Mouse (Mus musculus) MEL (cell line): ENCODE data around the gene Atp5l. TPM values are rescaled to one million over a fixed set of nuclear protein-coding genes. Genes with fewer than 3 reads are reported as not detected.

Experiments used
- DNase-seq: peaks from one replicate; pipeline ENCODE4 v3.0.0; 2011; ENCODE audit warnings: low read depth, low spot score
- H3K27ac ChIP-seq: 2 replicates; pipeline ENCODE4 v1.5.1; 2012; ENCODE audit warnings: low read depth, mild to moderate bottlenecking, control low read depth, low read length, moderate library complexity; ENCODE audit not compliant: control insufficient read depth
- H3K27me3 ChIP-seq, 2 experiments: fragments of 150-350 bp in 1 of 2; sonication (generic) in 1 of 2; 2 replicates each; pipeline ENCODE4 v1.6.1; 2012; ENCODE audit warnings: low read length in 2 of 2, mild to moderate bottlenecking in 2 of 2, improper control_type of control experiment in 1 of 2, moderate library complexity in 1 of 2; ENCODE audit not compliant: insufficient read depth in 2 of 2, control insufficient read depth in 1 of 2
- H3K36me3 ChIP-seq, 2 experiments: 2 replicates each; pipeline ENCODE4 v1.6.1; 2012 to 2014; ENCODE audit warnings: low read length in 2 of 2, improper control_type of control experiment in 1 of 2, inconsistent platforms in 1 of 2, mild to moderate bottlenecking in 1 of 2; ENCODE audit not compliant: insufficient read depth in 2 of 2, control insufficient read depth in 1 of 2
- H3K4me1 ChIP-seq, 2 experiments: fragments of 150-350 bp in 1 of 2; sonication (generic) in 1 of 2; 2 replicates each; pipeline ENCODE4 v1.6.1; 2012; ENCODE audit warnings: low read length in 2 of 2, improper control_type of control experiment in 1 of 2, mild to moderate bottlenecking in 1 of 2; ENCODE audit not compliant: insufficient read depth in 2 of 2, control insufficient read depth in 1 of 2
- H3K4me3 ChIP-seq, 2 experiments: fragments of 150-350 bp in 1 of 2; sonication (generic) in 1 of 2; 2 replicates each; pipeline ENCODE4 v1.5.1; 2012; ENCODE audit warnings: low read depth in 2 of 2, low read length in 2 of 2, mild to moderate bottlenecking in 2 of 2, moderate library complexity in 2 of 2, control low read depth in 1 of 2, improper control_type of control experiment in 1 of 2; ENCODE audit not compliant: control insufficient read depth in 1 of 2, insufficient read depth in 1 of 2
- H3K79me2 ChIP-seq: 2 replicates; pipeline ENCODE4 v1.6.1; 2012; ENCODE audit warnings: mild to moderate bottlenecking, low read length, moderate library complexity; ENCODE audit not compliant: control insufficient read depth, poor library complexity, insufficient read depth
- H3K9ac ChIP-seq: 2 replicates; pipeline ENCODE4 v1.6.1; 2012; ENCODE audit warnings: low read depth, mild to moderate bottlenecking, control low read depth, low read length, moderate library complexity; ENCODE audit not compliant: control insufficient read depth, poor library complexity, severe bottlenecking
- H3K9me3 ChIP-seq: fragments of 150-350 bp; sonication (generic); replicated peaks from 2 replicates; pipeline ENCODE4 v1.6.1; 2012; ENCODE audit warnings: mild to moderate bottlenecking, low read length, improper control_type of control experiment, moderate library complexity; ENCODE audit not compliant: insufficient read depth
- BHLHE40 ChIP-seq: IDR thresholded peaks from 2 replicates; pipeline ENCODE4 v1.6.1; 2012; ENCODE audit warnings: low read depth, mild to moderate bottlenecking, inconsistent platforms, low read length, improper control_type of control experiment, borderline replicate concordance
- CHD1 ChIP-seq: IDR thresholded peaks from 2 replicates; pipeline ENCODE4 v1.6.1; 2012; ENCODE audit warnings: low read depth, mild to moderate bottlenecking, inconsistent platforms, low read length, improper control_type of control experiment
- E2F4 ChIP-seq: IDR thresholded peaks from 2 replicates; pipeline ENCODE4 v1.6.1; 2011; ENCODE audit warnings: low read depth, low read length, improper control_type of control experiment, borderline replicate concordance
- ELF1 ChIP-seq: IDR thresholded peaks from 2 replicates; pipeline ENCODE4 v1.6.1; 2014; ENCODE audit warnings: low read depth, mild to moderate bottlenecking, inconsistent platforms, low read length, improper control_type of control experiment, moderate library complexity
- EP300 ChIP-seq, 2 experiments: IDR thresholded peaks; 2 replicates each; pipeline ENCODE4 v1.6.1; 2011; ENCODE audit warnings: improper control_type of control experiment in 2 of 2, low read length in 2 of 2, low read depth in 1 of 2, mild to moderate bottlenecking in 1 of 2
- ETS1 ChIP-seq: IDR thresholded peaks from 2 replicates; pipeline ENCODE4 v1.6.1; 2012; ENCODE audit warnings: low read depth, mild to moderate bottlenecking, inconsistent platforms, low read length, improper control_type of control experiment, moderate library complexity
- HCFC1 ChIP-seq: IDR thresholded peaks from 2 replicates; pipeline ENCODE4 v1.6.1; 2012; ENCODE audit warnings: low read depth, mild to moderate bottlenecking, inconsistent platforms, low read length, improper control_type of control experiment, moderate library complexity
- JUND ChIP-seq: IDR thresholded peaks from 2 replicates; pipeline ENCODE4 v1.6.1; 2011; ENCODE audit warnings: low read depth, mild to moderate bottlenecking, improper control_type of control experiment, low read length
- KAT2A ChIP-seq: conservative IDR thresholded peaks from 2 replicates; pipeline ENCODE4 v1.6.1; 2012; ENCODE audit warnings: low read depth, low read length, improper control_type of control experiment, inconsistent platforms
- MAFK ChIP-seq: IDR thresholded peaks from 2 replicates; pipeline ENCODE4 v1.6.1; 2011; ENCODE audit warnings: low read depth, mild to moderate bottlenecking, low read length, improper control_type of control experiment, borderline replicate concordance
- MAX ChIP-seq: IDR thresholded peaks from 2 replicates; pipeline ENCODE4 v1.6.1; 2011; ENCODE audit warnings: low read length, improper control_type of control experiment
- MEF2A ChIP-seq: IDR thresholded peaks from 2 replicates; pipeline ENCODE4 v1.6.1; 2014; ENCODE audit warnings: low read depth, mild to moderate bottlenecking, inconsistent platforms, low read length, improper control_type of control experiment; ENCODE audit not compliant: poor library complexity, insufficient replicate concordance, severe bottlenecking; ENCODE audit errors: extremely low read depth
- MXI1 ChIP-seq: IDR thresholded peaks from 2 replicates; pipeline ENCODE4 v1.6.1; 2011; ENCODE audit warnings: mild to moderate bottlenecking, low read depth, low read length, improper control_type of control experiment
- MYB ChIP-seq: IDR thresholded peaks from 2 replicates; pipeline ENCODE4 v1.6.1; 2011; ENCODE audit warnings: mild to moderate bottlenecking, low read depth, low read length, improper control_type of control experiment
- MYC ChIP-seq: IDR thresholded peaks from 2 replicates; pipeline ENCODE4 v1.6.1; 2011; ENCODE audit warnings: low read depth, mild to moderate bottlenecking, low read length, improper control_type of control experiment, moderate library complexity
- NELFE ChIP-seq: IDR thresholded peaks from 2 replicates; pipeline ENCODE4 v1.6.1; 2011; ENCODE audit warnings: low read depth, low read length, improper control_type of control experiment
- POLR2A ChIP-seq, 2 experiments: IDR thresholded peaks; 2 replicates each; pipeline ENCODE4 v1.6.1; 2011 to 2012; ENCODE audit warnings: low read length in 2 of 2, mild to moderate bottlenecking in 2 of 2, control low read depth in 1 of 2, improper control_type of control experiment in 1 of 2, low read depth in 1 of 2, moderate library complexity in 1 of 2; ENCODE audit not compliant: control insufficient read depth in 1 of 2, insufficient read depth in 1 of 2, poor library complexity in 1 of 2
- POLR2AphosphoS2 ChIP-seq: IDR thresholded peaks from 2 replicates; pipeline ENCODE4 v1.6.1; 2011; ENCODE audit warnings: low read length, improper control_type of control experiment
- RCOR1 ChIP-seq: IDR thresholded peaks from 2 replicates; pipeline ENCODE4 v1.6.1; 2012; ENCODE audit warnings: low read depth, mild to moderate bottlenecking, inconsistent platforms, low read length, improper control_type of control experiment
- SIN3A ChIP-seq: IDR thresholded peaks from 2 replicates; pipeline ENCODE4 v1.6.1; 2012; ENCODE audit warnings: low read length, improper control_type of control experiment, inconsistent platforms
- SMC3 ChIP-seq: IDR thresholded peaks from 2 replicates; pipeline ENCODE4 v1.6.1; 2011; ENCODE audit warnings: low read depth, low read length, improper control_type of control experiment
- TAL1 ChIP-seq: IDR thresholded peaks from 2 replicates; pipeline ENCODE4 v1.6.1; 2012; ENCODE audit warnings: mild to moderate bottlenecking, inconsistent platforms, low read length, moderate library complexity, mixed read lengths
- TBP ChIP-seq: IDR thresholded peaks from 2 replicates; pipeline ENCODE4 v1.8.0; 2011; ENCODE audit warnings: low read depth, low read length, improper control_type of control experiment
- TCF12 ChIP-seq: IDR thresholded peaks from 2 replicates; pipeline ENCODE4 v1.6.1; 2014; ENCODE audit warnings: low read depth, mild to moderate bottlenecking, inconsistent platforms, low read length, improper control_type of control experiment, moderate library complexity
- UBTF ChIP-seq: IDR thresholded peaks from 2 replicates; pipeline ENCODE4 v1.6.1; 2012; ENCODE audit warnings: low read depth, mild to moderate bottlenecking, inconsistent platforms, low read length, improper control_type of control experiment, moderate library complexity, borderline replicate concordance; ENCODE audit not compliant: insufficient read depth
- USF1 ChIP-seq: IDR thresholded peaks from 2 replicates; pipeline ENCODE4 v1.6.1; 2014; ENCODE audit warnings: low read depth, mild to moderate bottlenecking, inconsistent platforms, low read length, improper control_type of control experiment, moderate library complexity
- USF2 ChIP-seq, 2 experiments: IDR thresholded peaks; 2 replicates each; pipeline ENCODE4 v1.6.1; 2011 to 2012; ENCODE audit warnings: improper control_type of control experiment in 2 of 2, low read length in 2 of 2, borderline replicate concordance in 1 of 2, inconsistent platforms in 1 of 2, low read depth in 1 of 2, mild to moderate bottlenecking in 1 of 2; ENCODE audit not compliant: insufficient read depth in 1 of 2
- ZKSCAN1 ChIP-seq: IDR thresholded peaks from 2 replicates; pipeline ENCODE4 v1.6.1; 2012; ENCODE audit warnings: low read depth, mild to moderate bottlenecking, inconsistent platforms, low read length, improper control_type of control experiment, moderate library complexity
- ZMIZ1 ChIP-seq: IDR thresholded peaks from 2 replicates; pipeline ENCODE4 v1.6.1; 2012; ENCODE audit warnings: low read depth, mild to moderate bottlenecking, inconsistent platforms, low read length, improper control_type of control experiment, moderate library complexity
- ZNF384 ChIP-seq: IDR thresholded peaks from 2 replicates; pipeline ENCODE4 v1.6.1; 2012; ENCODE audit warnings: low read depth, mild to moderate bottlenecking, inconsistent platforms, low read length, improper control_type of control experiment
- polyA plus RNA-seq, 2 experiments: library from polyadenylated mRNA; stranded (reverse) in 1 of 2; unstranded in 1 of 2; fragments of >175 nt in 1 of 2; fragments of >200 nt in 1 of 2; gene quantifications; 2 replicates each; pipeline versions ENCODE4 v1.2.1 to v1.2.4; 2012; ENCODE audit warnings: low replicate concordance in 2 of 2, low read depth in 1 of 2; ENCODE audit not compliant: insufficient read length in 2 of 2, insufficient read depth in 1 of 2, missing spikeins in 1 of 2
- total RNA-seq: library from RNA; depleted of rRNA; stranded (reverse); fragments of 300-350 nt; gene quantifications from 2 replicates; pipeline ENCODE4 v1.2.3, GENCODE M21; 2012

The Atp5l gene
- total and polyA plus RNA-seq, 3 experiments: 320 to 719 TPM; not detected in 1

- H3K36me3 ChIP-seq: peaks cover 2 to 10% of the 10 kb centered on the region in 2 experiments; a peak in 3 of 4 replicates
- H3K4me3 ChIP-seq: peak overlapping the region; percentile 76 to 79
- peak; percentile 15; the same call in 1 of the 2 replicates for TF ChIP-seq MXI1
- TF ChIP-seq MYB: peak; percentile 59
- TF ChIP-seq SIN3A: no peak; the same call in 1 of the 2 replicates
- TF ChIP-seq HCFC1: peak; percentile 59; the same call in 1 of the 2 replicates
- TF ChIP-seq ZMIZ1: peak; percentile 94
- TF ChIP-seq CHD1: peak; percentile 83; the same call in 1 of the 2 replicates
- TF ChIP-seq ZNF384: no peak
- 0 out of 2 replicates have a peak, but pooled peaks have one; percentile 20 for TF ChIP-seq UBTF
- TF ChIP-seq TBP: peak; percentile 69; the same call in 1 of the 2 replicates
- no peak for TF ChIP-seq KAT2A
- TF ChIP-seq MAX: peak; percentile 71
- TF ChIP-seq MEF2A: no peak
- peak; percentile 51 to 97 for TF ChIP-seq POLR2A (IDR thresholded peaks at IDR 0.05; ENCODE audit: control insufficient read depth in 1 of 2, insufficient read depth in 1 of 2, low read depth in 1 of 2, low read length in 2 of 2, poor library complexity in 1 of 2)
- TF ChIP-seq E2F4: 0 out of 2 replicates have a peak, but pooled peaks have one; percentile 40
- TF ChIP-seq ETS1: peak; percentile 28; the same call in 1 of the 2 replicates
- peak; percentile 53; the same call in 1 of the 2 replicates for TF ChIP-seq MYC
- no peak for TF ChIP-seq USF1
- peak; percentile 44; the same call in 1 of the 2 replicates for TF ChIP-seq RCOR1
- no peak for TF ChIP-seq BHLHE40
- TF ChIP-seq SMC3: no peak
- TF ChIP-seq TCF12: 0 out of 2 replicates have a peak, but pooled peaks have one; percentile 42
- 0 out of 4 replicates have a peak, but pooled peaks of 1 of the 2 experiments have one; percentile 9 for TF ChIP-seq EP300 (IDR thresholded peaks at IDR 0.05; ENCODE audit: low read depth in 1 of 2, low read length in 2 of 2)
- no peak for TF ChIP-seq JUND
- no peak for TF ChIP-seq TAL1
- peak; percentile 91 for TF ChIP-seq NELFE
- TF ChIP-seq USF2 (IDR thresholded peaks at IDR 0.05; ENCODE audit: borderline replicate concordance in 1 of 2, insufficient read depth in 1 of 2, low read depth in 1 of 2, low read length in 2 of 2): no peak
- no peak for TF ChIP-seq ZKSCAN1
- TF ChIP-seq POLR2AphosphoS2: peak; percentile 79
- TF ChIP-seq ELF1: no peak
- no peak for TF ChIP-seq MAFK
- DNase-seq: peak; percentile 90
- H3K4me1 ChIP-seq: peaks cover 2 to 9% of the 10 kb centered on the region in 2 experiments; a peak in 2 of 4 replicates
- H3K9me3 ChIP-seq: no peaks in the 10 kb centered on the region
- peak overlapping the region; percentile 93 for H3K27ac ChIP-seq
- H3K27me3 ChIP-seq: peaks cover 0 to 2% of the 10 kb centered on the region in 2 experiments; a peak in 1 of 4 replicates
- peaks cover 43% of the 10 kb centered on the region for H3K79me2 ChIP-seq
- peak overlapping the region; percentile 88 for H3K9ac ChIP-seq
Observed at GRCm38 (mm10) chr9:44881941-44882435, 38.6 kb downstream of the Atp5l start.
